Mouse (Mus musculus) hindbrain, embryonic 15.5 days (tissue): Measurements from ENCODE around the gene Olfr1102. TPM values are rescaled to one million over a fixed set of nuclear protein-coding genes. Genes with fewer than 3 reads are reported as not detected.

Source experiments
- ATAC-seq: fragments of 200-750 bp; cut with Nextera tagmentation; 2 replicates; pipeline ENCODE4 v1.8.0; 2017; ENCODE audit warnings: low read depth, moderate number of reproducible peaks, moderate TSS enrichment; ENCODE audit not compliant: low FRiP score
- H3K27ac ChIP-seq: fragments of 300-500 bp; sonication (generic); replicated peaks from 2 replicates; pipeline ENCODE4 v1.5.1; 2015; ENCODE audit warnings: mild to moderate bottlenecking, inconsistent platforms
- H3K27me3 ChIP-seq: fragments of 300-500 bp; sonication (generic); 2 replicates; pipeline ENCODE4 v1.6.1; 2015; ENCODE audit warnings: control low read depth, inconsistent platforms
- H3K36me3 ChIP-seq: fragments of 300-500 bp; sonication (generic); 2 replicates; pipeline ENCODE4 v1.6.1; 2015; ENCODE audit warnings: control low read depth, inconsistent platforms
- H3K4me1 ChIP-seq: fragments of 300-500 bp; sonication (generic); replicated peaks from 2 replicates; pipeline ENCODE4 v1.6.1; 2015; ENCODE audit warnings: control low read depth, inconsistent platforms
- H3K4me2 ChIP-seq: fragments of 300-500 bp; sonication (generic); 2 replicates; pipeline ENCODE4 v1.6.1; 2015; ENCODE audit warnings: moderate library complexity, mild to moderate bottlenecking, inconsistent platforms
- H3K4me3 ChIP-seq: fragments of 300-500 bp; sonication (generic); 2 replicates; pipeline ENCODE4 v1.5.1; 2015; ENCODE audit warnings: mild to moderate bottlenecking, inconsistent platforms
- H3K9ac ChIP-seq: fragments of 300-500 bp; sonication (generic); 2 replicates; pipeline ENCODE4 v1.6.1; 2015; ENCODE audit warnings: inconsistent platforms
- H3K9me3 ChIP-seq: fragments of 300-500 bp; sonication (generic); 2 replicates; pipeline ENCODE4 v1.6.1; 2016; ENCODE audit warnings: control low read depth, inconsistent platforms
- WGBS: fragments of 180-500 bp; shearing (Covaris S2); methylation state at CpG from one replicate; pipeline ENCODE4 v1.1.7; 2015; 5-methylcytosine and 5-hydroxymethylcytosine counted together
- polyA plus RNA-seq: library from polyadenylated mRNA; unstranded; fragments of >200 nt; fragmentation: Nextera tagmentation; extraction: Ambion mirVana; gene quantifications from 2 replicates; pipeline ENCODE4 v1.2.1, GENCODE M21; 2015

Olfr1102 gene
- polyA plus RNA-seq: not detected in 2 replicates

GRCm38 (mm10) chr2:86998098-86998497 lies at the start of gene Olfr1102:
TSS of gene Olfr1102 (plus strand) at chr2:86998398.
- Histone ChIP-seq H3K36me3 (no peaks in the 10 kb centered on the region), H3K27me3 (no peaks in the 10 kb centered on the region), H3K4me1 (no peaks in the 10 kb centered on the region), H3K9ac (no peak within 1 kb of the TSS), H3K9me3 (no peaks in the 10 kb centered on the region), H3K27ac (no peak within 1 kb of the TSS), H3K4me2 (no peak within 1 kb of the TSS), H3K4me3 (no peak within 1 kb of the TSS)
- ATAC-seq: no peak

- H3K4me3 ChIP-seq: no peak within 1 kb of the TSS
- 83% methylated on average over 1 of the region's 1 CpGs for WGBS
- H3K4me1 ChIP-seq: no peaks in the 10 kb centered on the region
- no peaks in the 10 kb centered on the region for H3K27me3 ChIP-seq
- H3K36me3 ChIP-seq: no peaks in the 10 kb centered on the region
- no peak within 1 kb of the TSS for H3K4me2 ChIP-seq
- H3K27ac ChIP-seq: no peak within 1 kb of the TSS
- no peaks in the 10 kb centered on the region for H3K9me3 ChIP-seq
- ATAC-seq: no peak
- no peak within 1 kb of the TSS for H3K9ac ChIP-seq
Observed at GRCm38 (mm10) chr2:86960593-86960992, 37.6 kb upstream of the Olfr1102 start, which contains the start of gene Olfr1099. TSS of gene Olfr1099 (minus strand) at chr2:86960693.

- Histone ChIP-seq H3K27me3 (no peaks in the 10 kb centered on the region), H3K9me3 (no peaks in the 10 kb centered on the region), H3K9ac (no peak within 1 kb of the TSS), H3K4me1 (no peaks in the 10 kb centered on the region), H3K4me3 (no peak within 1 kb of the TSS), H3K36me3 (no peaks in the 10 kb centered on the region), H3K4me2 (no peak within 1 kb of the TSS), H3K27ac (no peak within 1 kb of the TSS)
- no peak for ATAC-seq
- WGBS: 83% methylated on average over 3 of the region's 3 CpGs
Observed at GRCm38 (mm10) chr2:86979854-86980253, 18.3 kb upstream of the Olfr1102 start, which contains the start of gene Olfr1100. TSS of gene Olfr1100 (minus strand) at chr2:86979954.

- Histone ChIP-seq H3K9ac (no peak within 1 kb of the TSS), H3K9me3 (no peaks in the 10 kb centered on the region), H3K4me1 (no peaks in the 10 kb centered on the region), H3K4me2 (no peak within 1 kb of the TSS), H3K36me3 (no peaks in the 10 kb centered on the region), H3K27ac (no peak within 1 kb of the TSS), H3K27me3 (no peaks in the 10 kb centered on the region), H3K4me3 (no peak within 1 kb of the TSS)
- ATAC-seq: no peak
- 83% methylated on average over 3 of the region's 3 CpGs for WGBS
Observed at GRCm38 (mm10) chr2:86991121-86991520, 7.1 kb upstream of the Olfr1102 start, which contains the start of gene Olfr1101. TSS of gene Olfr1101 (minus strand) at chr2:86991221.

GRCm38 (mm10) chr2:87026980-87027379 lies 28.8 kb downstream of the Olfr1102 start, which contains the start of gene Olfr1104:
TSS of gene Olfr1104 (minus strand) at chr2:87027080.
- 90% methylated on average over 1 of the region's 1 CpGs for whole genome bisulfite sequencing
- H3K4me2 ChIP-seq: no peak within 1 kb of the TSS
- no peaks in the 10 kb centered on the region for H3K4me1 ChIP-seq
- H3K27ac ChIP-seq: no peak within 1 kb of the TSS
- no peaks in the 10 kb centered on the region for H3K36me3 ChIP-seq
- no peaks in the 10 kb centered on the region for H3K9me3 ChIP-seq
- H3K4me3 ChIP-seq: no peak within 1 kb of the TSS
- H3K27me3 ChIP-seq: no peaks in the 10 kb centered on the region
- H3K9ac ChIP-seq: no peak within 1 kb of the TSS
- ATAC-seq: no peak

- no peak within 1 kb of the TSS for H3K27ac ChIP-seq
- no peaks in the 10 kb centered on the region for H3K27me3 ChIP-seq
- no peaks in the 10 kb centered on the region for H3K4me1 ChIP-seq
- H3K4me2 ChIP-seq: no peak within 1 kb of the TSS
- no peak for ATAC-seq
- H3K9ac ChIP-seq: no peak within 1 kb of the TSS
- H3K36me3 ChIP-seq: no peaks in the 10 kb centered on the region
- no peaks in the 10 kb centered on the region for H3K9me3 ChIP-seq
- no peak within 1 kb of the TSS for H3K4me3 ChIP-seq
Observed at GRCm38 (mm10) chr2:87036431-87036830, 38.2 kb downstream of the Olfr1102 start, which contains the start of gene Olfr1105. TSS of gene Olfr1105 (minus strand) at chr2:87036531.

- no peak for ATAC-seq
- Histone ChIP-seq H3K27ac (no peak within 1 kb of the TSS), H3K4me3 (no peak within 1 kb of the TSS), H3K4me2 (no peak within 1 kb of the TSS), H3K9ac (no peak within 1 kb of the TSS), H3K27me3 (no peaks in the 10 kb centered on the region), H3K36me3 (no peaks in the 10 kb centered on the region), H3K9me3 (no peaks in the 10 kb centered on the region), H3K4me1 (no peaks in the 10 kb centered on the region)
- 82% methylated on average over 1 of the region's 1 CpGs for WGBS
Observed at GRCm38 (mm10) chr2:87052173-87052572, 54.0 kb downstream of the Olfr1102 start, which contains the start of gene Olfr1106. TSS of gene Olfr1106 (minus strand) at chr2:87052273.

Other genes starting within 250 kb of the Olfr1102 start
- not detected in 2 replicates for gene Olfr1090, start 239.4 kb upstream of the Olfr1102 start, polyA plus RNA-seq
- gene Olfr1093, start 215.9 kb upstream of the Olfr1102 start, polyA plus RNA-seq: not detected in 2 replicates
- not detected in 2 replicates for gene Olfr141, start 188.4 kb upstream of the Olfr1102 start, polyA plus RNA-seq
- gene Olfr1094, start 173.7 kb upstream of the Olfr1102 start, polyA plus RNA-seq: not detected in 2 replicates
- gene Olfr1095, start 146.7 kb upstream of the Olfr1102 start, polyA plus RNA-seq: not detected in 2 replicates
- gene Gm13723, start 123.6 kb upstream of the Olfr1102 start, polyA plus RNA-seq: not detected in 2 replicates
- not detected in 2 replicates for gene Olfr1097, start 106.2 kb upstream of the Olfr1102 start, polyA plus RNA-seq
- not detected in 2 replicates for gene Olfr1098, start 73.9 kb upstream of the Olfr1102 start, polyA plus RNA-seq
- gene Olfr1099, start 37.7 kb upstream of the Olfr1102 start, polyA plus RNA-seq: not detected in 2 replicates
- not detected in 2 replicates for gene Olfr1100, start 18.4 kb upstream of the Olfr1102 start, polyA plus RNA-seq
- gene Olfr1101, start 7.2 kb upstream of the Olfr1102 start, polyA plus RNA-seq: not detected in 2 replicates
- gene Olfr1104, start 28.7 kb downstream of the Olfr1102 start, polyA plus RNA-seq: not detected in 2 replicates
- not detected in 2 replicates for gene Olfr1105, start 38.1 kb downstream of the Olfr1102 start, polyA plus RNA-seq
- gene Olfr1106, start 53.9 kb downstream of the Olfr1102 start, polyA plus RNA-seq: not detected in 2 replicates
- not detected in 2 replicates for gene Olfr1107, start 77.4 kb downstream of the Olfr1102 start, polyA plus RNA-seq
- gene Olfr1109, start 97.6 kb downstream of the Olfr1102 start, polyA plus RNA-seq: not detected in 2 replicates
- not detected in 2 replicates for gene Olfr259, start 116.2 kb downstream of the Olfr1102 start, polyA plus RNA-seq
- not detected in 2 replicates for gene Olfr1110, start 141.9 kb downstream of the Olfr1102 start, polyA plus RNA-seq
- gene Olfr1111, start 154.2 kb downstream of the Olfr1102 start, polyA plus RNA-seq: not detected in 2 replicates
- not detected in 2 replicates for gene Olfr1112, start 189.4 kb downstream of the Olfr1102 start, polyA plus RNA-seq
- not detected in 2 replicates for gene Olfr1113, start 210.6 kb downstream of the Olfr1102 start, polyA plus RNA-seq
- gene Olfr1115, start 249.6 kb downstream of the Olfr1102 start, polyA plus RNA-seq: not detected in 2 replicates